Mouse (Mus musculus) stomach, embryonic 16.5 days (tissue): Measurements from ENCODE around the gene Fam47e. TPM values are rescaled to one million over a fixed set of nuclear protein-coding genes. Genes with fewer than 3 reads are reported as not detected.

ENCODE experiments used
- ATAC-seq: fragments of 200-750 bp; cut with Nextera tagmentation; 2 replicates; pipeline ENCODE4 v1.8.0; 2017; ENCODE audit warnings: moderate number of reproducible peaks, moderate TSS enrichment; ENCODE audit not compliant: insufficient read depth, low FRiP score
- H3K27ac ChIP-seq: fragments of 300-500 bp; sonication (generic); 2 replicates; pipeline ENCODE4 v1.5.1; 2014; ENCODE audit warnings: low read length
- H3K27me3 ChIP-seq: fragments of 300-500 bp; sonication (generic); 2 replicates; pipeline ENCODE4 v1.6.1; 2014; ENCODE audit warnings: low read length, control low read depth, mixed read lengths; ENCODE audit not compliant: control insufficient read depth, insufficient read depth
- H3K36me3 ChIP-seq: fragments of 300-500 bp; sonication (generic); 2 replicates; pipeline ENCODE4 v1.6.1; 2014; ENCODE audit warnings: low read length; ENCODE audit not compliant: control insufficient read depth, insufficient read depth
- H3K4me1 ChIP-seq: fragments of 300-500 bp; sonication (generic); 2 replicates; pipeline ENCODE4 v1.6.1; 2014; ENCODE audit warnings: low read length, control low read depth, mixed read lengths; ENCODE audit not compliant: control insufficient read depth, insufficient read depth
- H3K4me2 ChIP-seq: fragments of 300-500 bp; sonication (generic); 2 replicates; pipeline ENCODE4 v1.6.1; 2014; ENCODE audit warnings: low read depth, low read length, mixed read lengths
- H3K4me3 ChIP-seq: fragments of 300-500 bp; sonication (generic); replicated peaks from 2 replicates; pipeline ENCODE4 v1.5.1; 2014; ENCODE audit warnings: mild to moderate bottlenecking, low read length
- H3K9ac ChIP-seq: fragments of 300-500 bp; sonication (generic); 2 replicates; pipeline ENCODE4 v1.6.1; 2014; ENCODE audit warnings: low read length
- H3K9me3 ChIP-seq: fragments of 300-500 bp; sonication (generic); replicated peaks from 2 replicates; pipeline ENCODE4 v1.6.1; 2016; ENCODE audit warnings: low read length, control low read depth; ENCODE audit not compliant: control insufficient read depth
- WGBS: fragments of 180-500 bp; shearing (Covaris S2); extraction: QIAGEN DNeasy Blood & Tissue Kit; methylation state at CpG from one replicate; pipeline ENCODE4 v1.1.7; 2014; 5-methylcytosine and 5-hydroxymethylcytosine counted together
- polyA plus RNA-seq: library from polyadenylated mRNA; unstranded; fragments of >200 nt; fragmentation: Nextera tagmentation; extraction: Ambion mirVana; gene quantifications from 2 replicates; pipeline ENCODE4 v1.2.1, GENCODE M21; 2015

The Fam47e gene
- polyA plus RNA-seq, 1 experiment from 2014 or later = 0.61 TPM

DNA sequence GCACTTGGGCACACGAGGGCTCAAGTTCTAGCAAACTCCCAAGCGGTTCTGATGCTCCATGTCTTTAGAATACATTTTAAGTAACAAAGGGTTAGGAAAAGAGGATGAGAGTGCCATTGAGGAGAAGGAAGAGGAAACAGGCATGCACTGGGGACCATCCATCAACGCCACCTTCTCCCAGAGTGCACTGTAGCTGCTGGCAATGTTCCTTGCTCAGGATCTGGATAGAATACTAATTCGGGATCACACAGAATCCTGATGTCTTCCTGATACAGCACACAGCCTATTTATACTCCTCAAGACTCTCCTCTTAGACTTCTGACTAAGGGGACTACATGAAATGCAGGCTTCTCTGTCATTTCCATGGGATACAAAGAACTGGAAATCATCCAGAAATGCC lies 15.2 kb upstream of the Fam47e start:
- Histone ChIP-seq H3K27me3 (no peaks in the 10 kb centered on the region), H3K27ac (no peak overlapping the region), H3K4me3 (no peak overlapping the region), H3K9me3 (no peaks in the 10 kb centered on the region), H3K9ac (no peak overlapping the region), H3K36me3 (no peaks in the 10 kb centered on the region), H3K4me2 (no peak overlapping the region), H3K4me1 (no peaks in the 10 kb centered on the region)
- 79% methylated on average over 4 of the region's 4 CpGs for WGBS
- ATAC-seq = no peak

DNA sequence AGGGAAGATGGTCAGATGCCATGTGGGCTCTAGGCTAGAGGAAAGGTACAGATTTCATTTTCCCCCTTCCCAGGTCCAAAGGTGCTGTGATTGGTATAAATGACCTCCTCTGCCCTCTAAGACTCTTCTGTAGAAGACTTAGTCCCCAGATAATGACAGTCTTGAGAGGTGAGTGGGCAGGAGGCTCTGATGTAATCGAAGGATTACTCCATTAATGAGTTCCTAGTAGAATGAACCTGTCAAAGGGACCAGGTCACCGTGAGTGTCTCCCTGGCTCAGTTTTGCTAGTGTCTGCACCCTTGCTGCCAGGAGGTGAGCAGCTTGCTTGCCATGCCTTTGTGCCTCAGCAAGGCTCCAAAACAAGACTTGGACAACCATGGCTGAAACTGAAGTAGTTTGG lies 2.3 kb upstream of the Fam47e start:
- Histone ChIP-seq H3K9me3 (no peaks in the 10 kb centered on the region), H3K27me3 (no peaks in the 10 kb centered on the region), H3K9ac (no peak overlapping the region), H3K27ac (no peak overlapping the region), H3K36me3 (no peaks in the 10 kb centered on the region), H3K4me1 (no peaks in the 10 kb centered on the region), H3K4me3 (no peak overlapping the region), H3K4me2 (no peak overlapping the region)
- no peak for ATAC-seq
- 87% methylated on average over 2 of the region's 2 CpGs for WGBS

DNA sequence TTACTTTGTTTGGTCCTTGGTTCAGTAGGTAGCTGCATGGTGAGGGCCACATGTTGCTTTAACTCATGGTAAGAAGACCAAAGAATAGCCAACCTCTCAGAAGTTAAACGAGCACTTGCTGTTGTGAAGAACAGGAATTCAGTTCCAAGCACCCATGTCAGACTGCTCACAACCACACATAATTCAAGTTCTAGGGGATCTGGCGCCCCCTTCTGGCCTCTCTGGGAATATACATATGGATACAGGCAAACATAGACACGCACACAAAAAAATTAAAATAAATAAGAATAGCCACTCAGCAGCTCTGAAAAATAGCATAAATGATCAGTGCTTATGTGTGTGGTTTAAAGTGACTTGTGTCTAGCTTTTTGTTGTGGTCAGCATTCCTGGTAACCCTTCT lies 930 bp upstream of the Fam47e start:
- no peak for ATAC-seq
- H3K4me3 ChIP-seq = no peak overlapping the region
- no peak overlapping the region for H3K9ac ChIP-seq
- H3K4me1 ChIP-seq = no peaks in the 10 kb centered on the region
- 63% methylated on average over 3 of the region's 3 CpGs for WGBS
- no peak overlapping the region for H3K4me2 ChIP-seq
- no peak overlapping the region for H3K27ac ChIP-seq
- no peaks in the 10 kb centered on the region for H3K36me3 ChIP-seq
- no peaks in the 10 kb centered on the region for H3K9me3 ChIP-seq
- no peaks in the 10 kb centered on the region for H3K27me3 ChIP-seq

DNA sequence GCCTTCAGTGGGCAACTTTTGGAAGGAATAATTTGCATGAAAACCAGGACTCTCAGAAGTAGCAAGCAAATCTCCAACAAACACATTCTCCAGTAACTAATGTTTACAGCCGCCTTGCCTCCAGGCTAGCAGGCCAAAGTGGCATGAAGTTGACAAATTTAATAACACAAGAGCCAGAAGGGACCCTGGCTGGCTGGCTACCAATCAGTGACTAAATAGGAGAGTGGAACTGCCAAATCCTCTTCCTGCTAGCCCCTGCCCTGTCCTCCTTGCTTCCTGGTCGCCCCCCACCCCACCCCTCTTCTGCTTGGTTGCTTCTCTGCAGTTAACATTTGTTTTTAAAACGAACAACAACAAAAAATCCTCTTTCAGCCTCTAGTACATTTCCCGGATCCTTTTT lies 426 bp upstream of the Fam47e start:
- Histone ChIP-seq H3K4me3 (no peak overlapping the region), H3K27ac (no peak overlapping the region), H3K9me3 (no peaks in the 10 kb centered on the region), H3K27me3 (no peaks in the 10 kb centered on the region), H3K4me1 (no peaks in the 10 kb centered on the region), H3K36me3 (no peaks in the 10 kb centered on the region), H3K9ac (no peak overlapping the region), H3K4me2 (no peak overlapping the region)
- no peak for ATAC-seq
- 79% methylated on average over 4 of the region's 4 CpGs for WGBS

DNA sequence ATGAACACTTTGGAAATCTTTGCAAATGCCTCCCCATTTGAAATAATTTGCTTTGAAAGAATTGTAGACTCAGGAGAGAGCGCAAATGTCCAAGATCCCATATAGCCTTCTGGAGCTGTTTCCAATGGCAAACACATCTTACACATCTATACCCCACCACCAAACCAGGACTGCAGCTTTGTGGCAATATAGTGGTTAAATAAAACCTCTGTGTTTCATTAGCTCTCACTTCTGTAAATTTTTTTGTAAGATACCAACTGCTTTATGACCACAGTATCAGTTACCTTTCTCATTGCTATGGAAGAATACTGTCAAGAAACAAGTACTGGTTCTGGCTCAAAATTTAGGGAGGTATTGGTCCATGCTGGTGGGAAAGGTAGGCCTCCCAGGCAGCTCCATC lies 1.0 kb downstream of the Fam47e start:
- Histone ChIP-seq H3K27ac (no peak overlapping the region), H3K27me3 (no peaks in the 10 kb centered on the region), H3K9ac (no peak overlapping the region), H3K4me3 (no peak overlapping the region), H3K4me2 (no peak overlapping the region), H3K36me3 (no peaks in the 10 kb centered on the region), H3K9me3 (no peaks in the 10 kb centered on the region), H3K4me1 (no peaks in the 10 kb centered on the region)
- 97% methylated on average over 1 of the region's 1 CpGs for WGBS
- ATAC-seq = no peak

DNA sequence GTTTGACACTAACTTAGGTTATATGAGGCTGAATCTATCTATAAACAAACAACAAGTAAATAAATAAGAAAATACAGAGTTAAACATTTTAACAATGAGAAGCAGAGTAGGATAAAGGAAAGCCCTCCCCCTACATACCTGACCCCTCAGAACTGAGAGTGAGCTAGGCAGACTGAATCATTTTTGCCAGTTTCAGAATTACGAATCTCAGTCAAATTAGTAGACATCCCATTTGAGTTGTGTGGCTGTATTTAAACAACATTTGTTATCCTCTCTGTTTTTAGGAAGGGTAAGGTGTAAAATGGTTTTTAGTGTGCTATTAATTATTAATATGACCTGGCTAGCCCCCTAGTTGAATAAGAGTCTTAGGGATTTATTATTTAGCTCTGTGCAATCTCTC lies 2.6 kb downstream of the Fam47e start:
- no peak overlapping the region for H3K4me2 ChIP-seq
- no peaks in the 10 kb centered on the region for H3K9me3 ChIP-seq
- H3K4me3 ChIP-seq = no peak overlapping the region
- H3K27ac ChIP-seq = no peak overlapping the region
- H3K27me3 ChIP-seq = no peaks in the 10 kb centered on the region
- H3K9ac ChIP-seq = no peak overlapping the region
- ATAC-seq = no peak
- no peaks in the 10 kb centered on the region for H3K36me3 ChIP-seq
- WGBS = 84% methylated on average over 1 of the region's 1 CpGs
- H3K4me1 ChIP-seq = no peaks in the 10 kb centered on the region

DNA sequence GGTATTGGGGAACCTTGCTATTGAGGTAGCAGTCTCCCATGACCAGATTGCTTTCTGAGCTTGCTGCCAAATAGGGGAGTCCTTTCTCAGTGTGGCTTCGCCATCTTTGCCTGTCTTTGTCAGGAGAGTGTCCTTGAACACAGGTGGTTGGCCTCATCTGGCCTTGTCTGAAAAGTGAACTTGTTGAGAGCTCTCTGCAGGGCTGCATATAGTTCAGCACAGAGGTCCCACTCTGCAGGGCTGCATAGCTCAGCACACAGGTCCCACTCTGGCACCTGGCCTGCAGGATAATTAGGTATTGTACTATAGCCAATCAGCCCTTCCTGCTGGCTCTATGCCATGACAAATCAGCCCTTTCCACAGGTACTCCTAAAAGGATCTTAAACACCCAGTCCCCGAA lies 5.3 kb downstream of the Fam47e start:
- Histone ChIP-seq H3K4me3 (no peak overlapping the region), H3K4me2 (no peak overlapping the region), H3K36me3 (no peaks in the 10 kb centered on the region), H3K4me1 (no peaks in the 10 kb centered on the region), H3K27ac (no peak overlapping the region), H3K27me3 (no peaks in the 10 kb centered on the region), H3K9me3 (no peaks in the 10 kb centered on the region), H3K9ac (no peak overlapping the region)
- WGBS = 69% methylated on average over 2 of the region's 2 CpGs
- ATAC-seq = no peak

DNA sequence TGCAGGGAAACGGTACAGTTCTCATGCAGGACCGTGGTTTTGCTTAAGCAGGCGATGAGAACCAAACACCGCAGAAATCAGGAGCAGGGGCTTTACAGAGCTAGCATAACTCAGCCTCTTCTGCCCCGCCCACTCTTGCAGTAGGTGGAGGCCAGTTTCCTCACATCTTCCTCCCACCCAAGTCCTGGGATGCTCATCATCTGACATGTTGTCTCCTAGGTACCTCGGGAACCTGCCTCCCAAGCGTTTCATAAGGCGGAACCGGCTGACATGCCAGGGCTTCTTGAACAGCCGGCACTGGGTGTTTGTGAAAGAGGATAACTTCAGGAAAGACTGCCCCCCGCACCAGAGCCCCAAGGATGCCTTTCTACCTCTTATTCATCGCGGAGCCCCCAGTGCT lies 7.1 kb downstream of the Fam47e start:
- Histone ChIP-seq H3K4me3 (no peak overlapping the region), H3K9ac (no peak overlapping the region), H3K27ac (no peak overlapping the region), H3K4me2 (no peak overlapping the region), H3K36me3 (no peaks in the 10 kb centered on the region), H3K9me3 (no peaks in the 10 kb centered on the region), H3K4me1 (no peaks in the 10 kb centered on the region), H3K27me3 (no peaks in the 10 kb centered on the region)
- WGBS = 73% methylated on average over 13 of the region's 13 CpGs
- ATAC-seq = no peak

DNA sequence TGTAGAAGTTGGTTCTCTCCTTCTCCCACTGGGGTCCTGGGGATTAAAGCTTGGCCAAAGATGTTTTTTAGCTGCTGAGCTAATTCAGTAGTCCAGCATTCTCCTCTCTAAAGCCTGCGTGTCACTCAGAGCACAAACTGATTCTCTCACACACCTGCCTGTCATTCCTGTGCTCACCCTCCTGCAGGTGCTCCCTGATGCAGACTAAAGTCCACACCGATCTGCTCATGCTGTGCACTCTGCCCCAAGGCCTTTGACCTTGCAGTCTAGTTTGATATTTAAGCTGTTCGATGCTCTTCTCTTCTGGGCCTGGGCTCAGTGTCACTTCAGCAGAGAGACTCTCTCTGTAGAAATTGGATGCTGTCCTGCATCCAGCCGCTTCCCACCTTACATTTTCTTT lies 16.4 kb downstream of the Fam47e start:
- Histone ChIP-seq H3K4me2 (no peak overlapping the region), H3K27ac (no peak overlapping the region), H3K4me1 (no peaks in the 10 kb centered on the region), H3K27me3 (no peaks in the 10 kb centered on the region), H3K9me3 (no peaks in the 10 kb centered on the region), H3K36me3 (no peaks in the 10 kb centered on the region), H3K9ac (no peak overlapping the region), H3K4me3 (no peak overlapping the region)
- no peak for ATAC-seq
- 71% methylated on average over 4 of the region's 4 CpGs for whole genome bisulfite sequencing

DNA sequence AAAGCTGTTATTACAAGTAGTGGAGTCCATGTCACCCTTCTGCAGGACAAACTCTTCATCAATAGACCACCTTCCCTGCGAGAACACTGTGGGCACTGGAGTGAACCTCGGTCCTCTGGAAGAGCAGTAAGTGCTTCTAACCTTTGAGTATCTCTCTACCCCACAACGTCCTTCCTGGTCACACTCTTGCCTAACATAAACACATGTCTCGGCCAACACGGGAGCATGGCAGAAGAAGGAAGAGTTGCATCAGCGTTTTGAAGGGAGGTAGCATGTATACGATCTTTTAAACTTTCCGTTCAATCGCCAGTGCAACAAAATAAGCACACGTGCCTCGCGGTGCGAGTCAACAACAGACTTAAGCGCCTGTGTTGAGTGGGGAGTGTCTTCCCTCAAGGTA lies 24.7 kb downstream of the Fam47e start:
- Histone ChIP-seq H3K4me3 (no peak overlapping the region), H3K27me3 (no peaks in the 10 kb centered on the region), H3K9me3 (no peaks in the 10 kb centered on the region), H3K4me1 (no peaks in the 10 kb centered on the region), H3K9ac (no peak overlapping the region), H3K27ac (no peak overlapping the region), H3K36me3 (no peaks in the 10 kb centered on the region), H3K4me2 (no peak overlapping the region)
- no peak for ATAC-seq
- WGBS = 74% methylated on average over 14 of the region's 14 CpGs
